Mouse (Mus musculus) limb, embryonic 14.5 days (tissue): Measurements from ENCODE around the gene Pmpca. TPM values are rescaled to one million over a fixed set of nuclear protein-coding genes. Genes with fewer than 3 reads are reported as not detected.

Experiments
- ATAC-seq: fragments of 200-750 bp; cut with Nextera tagmentation; 2 replicates; pipeline ENCODE4 v1.8.0; 2017; ENCODE audit warnings: low read depth, moderate number of reproducible peaks, moderate TSS enrichment; ENCODE audit not compliant: low FRiP score
- DNase-seq: peaks from one replicate; pipeline ENCODE4 v3.0.0-alpha.2; 2015; ENCODE audit warnings: low spot score
- H3K27ac ChIP-seq: fragments of 300-500 bp; sonication (generic); replicated peaks from 2 replicates; pipeline ENCODE4 v1.5.1; 2014; ENCODE audit warnings: low read depth, mild to moderate bottlenecking, low read length, moderate library complexity, mixed read lengths
- H3K27me3 ChIP-seq: fragments of 300-500 bp; sonication (generic); 2 replicates; pipeline ENCODE4 v1.6.1; 2014; ENCODE audit warnings: low read length, mixed read lengths; ENCODE audit not compliant: control insufficient read depth, insufficient read depth
- H3K36me3 ChIP-seq: fragments of 300-500 bp; sonication (generic); 2 replicates; pipeline ENCODE4 v1.6.1; 2014; ENCODE audit warnings: mild to moderate bottlenecking, low read length, moderate library complexity, mixed read lengths; ENCODE audit not compliant: control insufficient read depth, insufficient read depth
- H3K4me1 ChIP-seq: fragments of 300-500 bp; sonication (generic); 2 replicates; pipeline ENCODE4 v1.6.1; 2014; ENCODE audit warnings: antibody characterized with exemption, low read length, mixed read lengths; ENCODE audit not compliant: control insufficient read depth, insufficient read depth
- H3K4me2 ChIP-seq: fragments of 300-500 bp; sonication (generic); replicated peaks from 2 replicates; pipeline ENCODE4 v1.6.1; 2014; ENCODE audit warnings: low read depth, mild to moderate bottlenecking, low read length, moderate library complexity; ENCODE audit not compliant: severe bottlenecking
- H3K4me3 ChIP-seq: fragments of 300-500 bp; sonication (generic); replicated peaks from 2 replicates; pipeline ENCODE4 v1.5.1; 2014; ENCODE audit warnings: low read length
- H3K9ac ChIP-seq: fragments of 300-500 bp; sonication (generic); 2 replicates; pipeline ENCODE4 v1.6.1; 2014; ENCODE audit warnings: mild to moderate bottlenecking, low read depth, low read length, moderate library complexity; ENCODE audit not compliant: severe bottlenecking
- H3K9me3 ChIP-seq: fragments of 300-500 bp; sonication (generic); 2 replicates; pipeline ENCODE4 v1.6.1; 2016; ENCODE audit warnings: low read length; ENCODE audit not compliant: control insufficient read depth
- POLR2A ChIP-seq: fragments of 200-500 bp; IDR thresholded peaks from 2 replicates; pipeline ENCODE4 v1.8.0; 2012; ENCODE audit warnings: inconsistent platforms, mild to moderate bottlenecking, moderate library complexity, borderline replicate concordance; ENCODE audit not compliant: insufficient read depth, insufficient read length; ENCODE audit errors: extremely low read depth
- WGBS: fragments of 180-500 bp; shearing (Covaris S2); extraction: QIAGEN DNeasy Blood & Tissue Kit; methylation state at CpG from one replicate; pipeline ENCODE4 v1.1.7; 2014; 5-methylcytosine and 5-hydroxymethylcytosine counted together
- polyA plus RNA-seq, 2 experiments: library from polyadenylated mRNA; depleted of rRNA in 1 of 2; stranded (reverse) in 1 of 2; unstranded in 1 of 2; fragments of >200 nt; fragmentation: Nextera tagmentation in 1 of 2; extraction: Ambion mirVana in 1 of 2; gene quantifications; 2 replicates each; pipeline versions ENCODE4 v1.2.1 to v1.2.3; 2012 to 2014

The Pmpca gene
- polyA plus RNA-seq, 2 experiments: 72.3 to 106 TPM

GRCm38 (mm10) chr2:26402265-26402664 lies 13.1 kb downstream of the Pmpca start:
- Histone ChIP-seq H3K4me3 (no peak overlapping the region), H3K36me3 (peaks cover 61% of the 10 kb centered on the region), H3K4me2 (no peak overlapping the region), H3K9me3 (no peaks in the 10 kb centered on the region), H3K27ac (no peak overlapping the region), H3K27me3 (no peaks in the 10 kb centered on the region), H3K4me1 (peaks cover 6% of the 10 kb centered on the region), H3K9ac (no peak overlapping the region)
- 72% methylated on average over 1 of the region's 1 CpGs for WGBS
- TF ChIP-seq POLR2A: no peak
- no peak for ATAC-seq
- no peak for DNase-seq

GRCm38 (mm10) chr2:26403306-26403705 lies 14.2 kb downstream of the Pmpca start:
- Histone ChIP-seq H3K36me3 (peaks cover 50% of the 10 kb centered on the region), H3K27ac (no peak overlapping the region), H3K9ac (no peak overlapping the region), H3K9me3 (no peaks in the 10 kb centered on the region), H3K4me1 (peaks cover 16% of the 10 kb centered on the region), H3K4me3 (no peak overlapping the region), H3K4me2 (no peak overlapping the region), H3K27me3 (no peaks in the 10 kb centered on the region)
- ATAC-seq (no peak), DNase-seq (no peak)
- TF ChIP-seq POLR2A: no peak
- 82% methylated on average over 8 of the region's 8 CpGs for WGBS

GRCm38 (mm10) chr2:26408515-26409356 lies 19.6 kb downstream of the Pmpca start, which contains the start of gene Inpp5e:
TSS of gene Inpp5e (minus strand) at chr2:26409203.
- 1% methylated on average over 51 of the region's 57 CpGs for WGBS
- peak within 1 kb of the TSS; percentile 94 for H3K4me3 ChIP-seq
- peaks cover 54% of the 10 kb centered on the region for H3K36me3 ChIP-seq
- peak; percentile 91 for DNase-seq
- H3K9me3 ChIP-seq: no peaks in the 10 kb centered on the region
- TF ChIP-seq POLR2A: no peak
- H3K4me2 ChIP-seq: peak within 1 kb of the TSS; percentile 96
- peak within 1 kb of the TSS; percentile 94 for H3K9ac ChIP-seq
- no peaks in the 10 kb centered on the region for H3K27me3 ChIP-seq
- H3K4me1 ChIP-seq: peaks cover 22% of the 10 kb centered on the region
- H3K27ac ChIP-seq: peak within 1 kb of the TSS; percentile 56; the same call in 1 of the 2 replicates
- ATAC-seq: peak; percentile 94

- Histone ChIP-seq H3K9ac (no peak overlapping the region; the same call in 1 of the 2 replicates), H3K9me3 (no peaks in the 10 kb centered on the region), H3K27ac (no peak overlapping the region), H3K4me1 (peaks cover 22% of the 10 kb centered on the region), H3K4me2 (no peak overlapping the region), H3K27me3 (no peaks in the 10 kb centered on the region), H3K36me3 (peaks cover 60% of the 10 kb centered on the region), H3K4me3 (peak overlapping the region; percentile 94)
- no peak for DNase-seq
- no peak for TF ChIP-seq POLR2A
- WGBS: 63% methylated on average over 3 of the region's 3 CpGs
- no peak for ATAC-seq
Observed at GRCm38 (mm10) chr2:26409362-26409761, 20.2 kb downstream of the Pmpca start.

- DNase-seq (no peak), ATAC-seq (no peak)
- Histone ChIP-seq H3K27me3 (no peaks in the 10 kb centered on the region), H3K4me2 (no peak overlapping the region), H3K9me3 (no peaks in the 10 kb centered on the region), H3K4me1 (peaks cover 22% of the 10 kb centered on the region), H3K9ac (no peak overlapping the region), H3K36me3 (peaks cover 64% of the 10 kb centered on the region), H3K4me3 (no peak overlapping the region), H3K27ac (no peak overlapping the region)
- TF ChIP-seq POLR2A: no peak
- 79% methylated on average over 5 of the region's 5 CpGs for WGBS
Observed at GRCm38 (mm10) chr2:26410091-26410490, 21.0 kb downstream of the Pmpca start.
